Mouse (Mus musculus) megakaryocyte, embryonic 14.5 days (primary cell): ENCODE measurements around the gene Olfr1368. TPM values are rescaled to one million over a fixed set of nuclear protein-coding genes. Genes with fewer than 3 reads are reported as not detected.

ENCODE experiments used
- H3K27me3 ChIP-seq: replicated peaks from 2 replicates; pipeline ENCODE3; 2012; ENCODE audit warnings: inconsistent platforms
- H3K36me3 ChIP-seq: replicated peaks from 2 replicates; pipeline ENCODE3; 2012; ENCODE audit warnings: low read length, inconsistent platforms, mixed read lengths
- H3K4me1 ChIP-seq: 2 replicates; pipeline ENCODE4 v1.6.1; 2012; ENCODE audit warnings: inconsistent platforms
- H3K4me3 ChIP-seq: replicated peaks from 2 replicates; pipeline ENCODE3; 2012; ENCODE audit warnings: moderate library complexity, mild to moderate bottlenecking, inconsistent platforms
- H3K9me3 ChIP-seq: 2 replicates; pipeline ENCODE4 v1.6.1; 2012; ENCODE audit warnings: inconsistent platforms
- FLI1 ChIP-seq: IDR thresholded peaks from 2 replicates; pipeline ENCODE4 v1.6.1; 2012; ENCODE audit warnings: low read length, inconsistent platforms, mixed read lengths
- GATA1 ChIP-seq: IDR thresholded peaks from 3 replicates; pipeline ENCODE4 v1.6.1; 2012; ENCODE audit warnings: mixed read lengths, low read length, inconsistent platforms, borderline replicate concordance
- polyA plus RNA-seq: library from polyadenylated mRNA; stranded (reverse); fragments of >175 nt; gene quantifications from 2 replicates; pipeline ENCODE4 v1.2.3, GENCODE M21; 2012; ENCODE audit warnings: low replicate concordance; ENCODE audit not compliant: insufficient read depth

Olfr1368 gene
- polyA plus RNA-seq, 1 experiment: not detected

GRCm38 (mm10) chr13:21167910-21168300, 22.2 kb upstream of the Olfr1368 start:
- Histone ChIP-seq H3K9me3 (no peaks in the 10 kb centered on the region), H3K4me1 (peaks cover 32% of the 10 kb centered on the region), H3K27me3 (peaks cover 4% of the 10 kb centered on the region), H3K4me3 (peak overlapping the region; percentile 96), H3K36me3 (no peaks in the 10 kb centered on the region)
- TF ChIP-seq GATA1: no peak
- no peak for TF ChIP-seq FLI1

DNA sequence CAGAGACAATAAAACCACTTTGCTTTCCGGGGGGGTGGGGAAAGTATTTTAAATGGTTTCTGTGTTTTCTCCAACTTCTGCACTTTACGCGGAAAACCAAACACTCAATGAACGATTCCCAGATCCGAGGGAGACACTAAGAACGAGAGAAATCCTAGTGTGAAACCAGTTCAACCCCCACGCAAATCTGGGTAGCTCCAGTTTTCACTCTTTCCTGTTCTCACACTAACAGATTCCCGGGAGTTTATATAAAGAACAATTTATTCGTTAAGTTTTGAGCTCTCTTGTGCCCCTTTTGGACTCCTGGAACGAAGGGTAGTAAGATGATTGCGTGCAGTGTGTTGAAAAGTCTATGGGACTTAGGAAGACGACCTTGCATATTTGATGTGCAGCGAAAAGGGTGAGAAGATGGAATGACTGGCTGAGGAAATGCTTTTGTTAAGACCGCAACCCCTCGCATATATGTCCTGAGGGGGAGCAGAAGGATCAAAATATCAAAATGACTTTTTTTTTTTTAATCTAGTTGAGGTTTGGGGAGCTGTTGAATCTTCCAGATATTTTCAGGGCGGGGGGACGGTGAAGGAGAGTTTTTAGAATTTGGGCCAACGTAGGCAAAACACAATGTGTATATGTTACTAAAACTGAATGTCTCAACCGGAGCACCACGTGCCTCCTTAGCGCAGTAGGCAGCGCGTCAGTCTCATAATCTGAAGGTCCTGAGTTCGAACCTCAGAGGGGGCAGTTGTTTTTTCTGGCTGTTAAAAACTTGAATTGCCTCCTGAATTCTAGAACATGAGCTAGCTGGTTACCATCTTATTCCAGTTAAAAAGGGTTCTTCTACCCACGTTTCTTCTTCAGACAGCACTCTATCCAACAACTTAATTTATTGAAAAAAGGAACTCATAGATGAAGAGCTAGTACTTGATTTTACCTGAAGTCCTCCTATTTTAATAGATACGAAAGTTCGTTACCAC, 21.6 kb upstream of the Olfr1368 start:
- Histone ChIP-seq H3K36me3 (no peaks in the 10 kb centered on the region), H3K27me3 (peaks cover 7% of the 10 kb centered on the region), H3K4me1 (peaks cover 31% of the 10 kb centered on the region), H3K9me3 (no peaks in the 10 kb centered on the region), H3K4me3 (peak overlapping the region; percentile 96)
- TF ChIP-seq GATA1 (no peak), FLI1 (no peak)

DNA sequence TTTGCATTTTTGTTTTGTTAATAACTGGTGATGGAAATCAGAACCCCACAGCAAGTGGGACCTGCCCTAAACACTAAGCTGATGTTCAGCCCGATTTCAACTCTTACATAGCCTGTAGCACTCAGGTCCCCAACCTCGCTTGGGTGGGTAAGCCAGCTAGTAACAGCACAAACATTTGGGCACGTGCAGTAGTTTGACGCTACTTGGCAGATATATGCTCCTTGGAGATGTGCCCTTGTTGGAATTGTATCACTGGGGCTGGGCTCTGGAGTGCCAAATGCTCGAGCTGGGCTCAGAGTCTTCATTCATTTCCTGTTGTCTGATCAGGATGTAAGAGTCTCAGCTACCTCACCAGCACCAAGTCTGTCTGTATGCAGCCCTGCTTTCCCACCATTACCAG, 16.9 kb upstream of the Olfr1368 start:
- Histone ChIP-seq H3K4me3 (peak overlapping the region; percentile 56), H3K27me3 (peaks cover 11% of the 10 kb centered on the region), H3K9me3 (no peaks in the 10 kb centered on the region), H3K36me3 (no peaks in the 10 kb centered on the region), H3K4me1 (peaks cover 33% of the 10 kb centered on the region)
- no peak for TF ChIP-seq GATA1
- no peak for TF ChIP-seq FLI1

DNA sequence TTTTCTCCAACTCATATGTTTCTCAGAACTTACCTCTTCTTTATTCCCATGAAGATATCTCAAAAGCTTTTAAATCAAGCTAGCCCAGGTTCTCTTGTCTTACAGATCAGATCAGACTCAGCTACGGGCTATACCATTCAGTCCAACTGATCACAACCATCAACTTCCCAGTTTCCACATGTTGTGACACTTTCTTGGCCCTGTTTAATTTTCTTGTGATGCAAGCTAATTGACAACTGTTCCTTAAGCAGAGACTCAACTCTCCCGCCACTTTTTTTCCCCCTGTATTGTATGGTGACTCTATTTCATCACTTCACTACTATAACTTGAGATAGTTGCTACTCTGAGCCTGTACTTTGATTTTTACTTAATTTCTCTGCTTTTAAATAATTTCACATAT, 15.9 kb upstream of the Olfr1368 start:
- Histone ChIP-seq H3K9me3 (no peaks in the 10 kb centered on the region), H3K4me1 (peaks cover 33% of the 10 kb centered on the region), H3K27me3 (peaks cover 15% of the 10 kb centered on the region), H3K4me3 (peak overlapping the region; percentile 48), H3K36me3 (no peaks in the 10 kb centered on the region)
- TF ChIP-seq FLI1 (no peak), GATA1 (no peak)

DNA sequence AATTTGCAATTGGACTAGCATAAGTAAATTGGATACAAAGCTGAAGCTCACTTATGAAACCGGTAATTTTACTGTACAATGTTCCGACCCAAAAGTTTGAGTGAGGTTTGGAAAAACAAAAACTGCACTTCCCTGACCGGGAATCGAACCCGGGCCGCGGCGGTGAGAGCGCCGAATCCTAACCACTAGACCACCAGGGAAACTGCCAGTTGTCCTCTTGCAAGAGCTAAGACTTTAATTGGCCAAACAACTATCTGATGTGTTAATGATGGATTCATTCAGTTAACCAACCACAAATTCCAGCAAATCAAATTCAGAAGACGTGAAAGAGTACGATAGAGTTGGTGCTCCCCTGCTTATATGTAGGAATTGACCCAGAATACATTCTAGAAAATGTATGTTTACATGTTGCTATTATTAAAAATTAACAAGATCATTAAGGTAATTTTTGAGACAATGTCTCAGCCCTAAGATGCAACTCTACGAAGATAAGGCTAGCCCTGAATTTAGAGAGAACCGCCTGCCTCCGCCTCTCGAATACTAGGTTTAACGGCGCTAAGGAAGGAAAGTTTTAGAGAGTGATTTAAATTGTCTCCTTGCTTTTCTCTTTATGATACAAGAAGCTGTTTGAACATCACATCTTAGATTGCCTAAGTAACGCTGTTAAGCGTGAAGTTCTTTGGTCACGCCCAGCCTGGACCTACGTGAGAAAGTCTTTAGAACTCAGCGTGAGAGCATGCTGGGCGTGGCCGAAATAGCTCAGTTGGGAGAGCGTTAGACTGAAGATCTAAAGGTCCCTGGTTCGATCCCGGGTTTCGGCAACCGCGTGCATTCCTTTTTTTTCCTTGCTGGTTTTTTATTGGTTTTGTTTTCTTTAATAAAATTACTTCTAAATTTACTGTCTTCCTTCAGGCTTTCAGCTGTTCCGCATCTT, 15.3 kb upstream of the Olfr1368 start:
- peaks cover 20% of the 10 kb centered on the region for H3K27me3 ChIP-seq
- peaks cover 32% of the 10 kb centered on the region for H3K4me1 ChIP-seq
- no peak for TF ChIP-seq GATA1
- no peak for TF ChIP-seq FLI1
- H3K4me3 ChIP-seq: peak overlapping the region; percentile 92
- H3K36me3 ChIP-seq: no peaks in the 10 kb centered on the region
- no peaks in the 10 kb centered on the region for H3K9me3 ChIP-seq

GRCm38 (mm10) chr13:21160041-21160511, 14.4 kb upstream of the Olfr1368 start:
- TF ChIP-seq FLI1 (no peak), GATA1 (no peak)
- peaks cover 32% of the 10 kb centered on the region for H3K4me1 ChIP-seq
- H3K9me3 ChIP-seq: no peaks in the 10 kb centered on the region
- peaks cover 21% of the 10 kb centered on the region for H3K27me3 ChIP-seq
- H3K36me3 ChIP-seq: no peaks in the 10 kb centered on the region
- H3K4me3 ChIP-seq: peak overlapping the region; percentile 92

DNA sequence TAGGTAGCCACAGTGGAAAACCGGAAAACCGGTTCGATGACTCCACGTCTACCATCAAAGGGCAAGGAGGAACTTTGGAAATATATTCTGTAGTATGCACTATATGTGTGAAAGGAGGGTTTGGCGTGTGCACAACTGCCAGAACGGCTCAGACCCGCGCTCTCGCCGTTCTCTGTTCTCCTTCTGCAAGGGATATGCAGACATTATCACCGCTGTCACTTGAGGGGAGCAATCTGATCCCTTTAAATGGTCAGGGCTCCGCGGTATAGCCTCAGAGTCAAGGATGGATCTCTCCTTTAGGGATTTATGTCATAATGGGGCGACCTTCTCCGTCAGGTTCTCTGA, 13.8 kb upstream of the Olfr1368 start:
- H3K27me3 ChIP-seq: peaks cover 19% of the 10 kb centered on the region
- TF ChIP-seq FLI1: no peak
- no peak for TF ChIP-seq GATA1

DNA sequence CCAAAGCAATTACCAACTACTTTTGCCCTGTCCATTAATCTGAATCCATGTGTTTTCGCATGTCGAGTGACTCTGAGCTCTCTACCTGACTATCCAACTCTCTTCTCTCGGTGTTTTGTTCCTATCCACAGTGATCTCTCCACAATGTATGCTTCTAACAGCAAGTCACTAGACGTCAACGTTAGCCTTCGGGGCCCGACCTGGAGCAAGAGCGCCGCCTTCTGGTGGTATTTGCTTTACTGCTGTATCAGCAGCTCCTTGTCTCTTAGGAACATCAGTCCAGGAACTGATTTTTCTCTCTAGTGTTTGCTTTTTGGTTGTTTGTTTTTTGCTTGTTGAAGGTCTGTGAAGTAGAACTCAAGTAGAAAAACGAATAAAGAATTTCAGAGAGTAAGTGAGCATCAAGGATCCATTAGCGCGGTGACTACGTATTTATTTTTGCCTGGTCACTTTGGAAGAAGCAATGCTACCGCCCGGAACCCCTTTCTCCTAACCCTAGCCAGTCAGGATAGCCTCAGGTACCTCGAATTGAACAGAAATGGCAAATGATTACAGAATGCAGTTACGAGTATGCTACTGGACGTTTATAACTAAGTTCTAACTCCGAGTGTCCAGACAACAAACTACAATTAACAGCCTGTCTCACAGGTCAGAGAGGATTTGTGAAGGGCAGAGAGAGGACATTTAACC, 13.3 kb upstream of the Olfr1368 start:
- Histone ChIP-seq H3K4me3 (peak overlapping the region; percentile 92), H3K36me3 (no peaks in the 10 kb centered on the region), H3K27me3 (peaks cover 19% of the 10 kb centered on the region), H3K4me1 (peaks cover 30% of the 10 kb centered on the region), H3K9me3 (no peaks in the 10 kb centered on the region)
- TF ChIP-seq FLI1: no peak
- no peak for TF ChIP-seq GATA1

More for the DNA sequence above, 13.8 kb upstream of the Olfr1368 start:
- H3K4me1 ChIP-seq: peaks cover 32% of the 10 kb centered on the region
- H3K9me3 ChIP-seq: no peaks in the 10 kb centered on the region
- H3K36me3 ChIP-seq: no peaks in the 10 kb centered on the region
- H3K4me3 ChIP-seq: peak overlapping the region; percentile 92

DNA sequence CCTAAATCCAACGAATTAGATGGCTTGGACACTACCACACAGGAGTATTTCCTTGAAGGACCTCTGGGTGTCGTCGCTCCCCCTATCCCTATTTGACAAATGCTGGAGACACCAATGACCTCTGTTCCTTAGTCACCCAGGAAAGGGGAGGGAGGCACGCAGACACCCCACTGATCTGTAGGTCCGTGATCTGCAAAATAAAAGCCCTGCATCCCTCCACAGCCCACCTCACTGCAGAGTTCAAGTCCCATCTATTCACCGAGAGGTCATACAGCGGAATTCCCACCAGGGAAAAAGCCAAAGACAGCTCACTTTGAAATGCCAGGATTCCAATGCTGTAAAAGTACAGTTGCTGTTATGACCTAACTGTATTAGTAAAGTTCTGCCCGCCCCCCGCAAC, 12.4 kb upstream of the Olfr1368 start:
- TF ChIP-seq GATA1 (no peak), FLI1 (no peak)
- peaks cover 28% of the 10 kb centered on the region for H3K4me1 ChIP-seq
- H3K9me3 ChIP-seq: no peaks in the 10 kb centered on the region
- H3K36me3 ChIP-seq: no peaks in the 10 kb centered on the region
- H3K4me3 ChIP-seq: peak overlapping the region; percentile 92
- peaks cover 19% of the 10 kb centered on the region for H3K27me3 ChIP-seq
